Mouse (Mus musculus): ENCODE measurements around the gene Arrdc2.

DNA sequence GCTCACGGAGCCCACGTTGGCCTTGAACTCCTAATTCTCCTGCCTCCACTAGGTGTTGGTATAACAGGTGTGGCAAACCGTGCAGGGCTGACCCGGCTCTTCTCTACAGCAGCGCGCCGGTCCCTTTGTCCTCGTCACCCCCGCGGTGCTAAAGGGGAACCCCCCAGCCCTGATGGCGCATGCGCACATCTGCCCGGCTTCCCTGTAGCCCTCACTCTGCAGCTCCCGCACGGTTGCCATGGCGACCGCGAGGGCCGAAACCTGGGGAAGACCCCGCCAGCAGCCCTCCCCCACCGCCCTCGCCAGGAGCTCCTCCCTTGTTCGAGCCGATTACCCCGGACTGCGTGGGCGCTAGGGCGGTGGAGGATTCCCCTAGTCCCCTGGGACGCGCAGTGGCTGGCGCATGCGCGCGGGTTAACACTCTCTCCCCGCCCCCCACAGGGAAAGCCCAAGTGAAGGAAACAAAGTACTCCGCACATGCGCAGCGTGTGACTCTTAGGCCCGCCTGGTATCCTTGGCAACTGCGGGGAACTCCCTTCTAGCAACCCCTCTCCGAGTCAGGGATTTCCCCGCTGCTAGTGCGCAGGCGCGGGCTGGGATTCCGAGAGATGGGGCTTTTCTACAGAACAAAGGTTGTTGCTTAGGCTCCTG, 26.0 kb upstream of the Arrdc2 start:
- TF ChIP-seq CTCF (IDR thresholded peaks at IDR 0.05; ENCODE audit: control insufficient read depth, insufficient read depth, low read length): no peak
- TF ChIP-seq POLR2A (IDR thresholded peaks at IDR 0.05; ENCODE audit: borderline replicate concordance, control insufficient read depth, low read depth, low read length): peak; percentile 23; the same call in 1 of the 2 replicates

Data from bone marrow, adult 2 months (tissue).